Mouse (Mus musculus) testis, adult 2 months (tissue): ENCODE results near the gene Trip11.

Source experiments
- CTCF ChIP-seq: fragments of 200-500 bp; IDR thresholded peaks from 2 replicates; pipeline ENCODE4 v1.5.1; 2012; ENCODE audit warnings: low read depth, mild to moderate bottlenecking, inconsistent platforms, low read length, moderate library complexity; ENCODE audit not compliant: control insufficient read depth, insufficient read depth, insufficient replicate concordance
- POLR2A ChIP-seq: fragments of 200-500 bp; IDR thresholded peaks from 2 replicates; pipeline ENCODE4 v1.6.1; 2012; ENCODE audit warnings: low read depth, mild to moderate bottlenecking, inconsistent platforms, low read length, moderate library complexity; ENCODE audit not compliant: control insufficient read depth

GRCm38 (mm10) chr12:101801744-101802143, 111.3 kb downstream of the Trip11 start:
- TF ChIP-seq CTCF (no peak), POLR2A (no peak)
